Mouse (Mus musculus) mature B cell (primary cell): Measurements from ENCODE around the gene Trim37.

ENCODE experiments used
- in situ Hi-C: fragments of 300-500 bp; cut with MboI; formaldehyde crosslinking; loops from 2 replicates; pipeline ENCODE4 v1.14.3; 2019

The Trim37 gene

DNA sequence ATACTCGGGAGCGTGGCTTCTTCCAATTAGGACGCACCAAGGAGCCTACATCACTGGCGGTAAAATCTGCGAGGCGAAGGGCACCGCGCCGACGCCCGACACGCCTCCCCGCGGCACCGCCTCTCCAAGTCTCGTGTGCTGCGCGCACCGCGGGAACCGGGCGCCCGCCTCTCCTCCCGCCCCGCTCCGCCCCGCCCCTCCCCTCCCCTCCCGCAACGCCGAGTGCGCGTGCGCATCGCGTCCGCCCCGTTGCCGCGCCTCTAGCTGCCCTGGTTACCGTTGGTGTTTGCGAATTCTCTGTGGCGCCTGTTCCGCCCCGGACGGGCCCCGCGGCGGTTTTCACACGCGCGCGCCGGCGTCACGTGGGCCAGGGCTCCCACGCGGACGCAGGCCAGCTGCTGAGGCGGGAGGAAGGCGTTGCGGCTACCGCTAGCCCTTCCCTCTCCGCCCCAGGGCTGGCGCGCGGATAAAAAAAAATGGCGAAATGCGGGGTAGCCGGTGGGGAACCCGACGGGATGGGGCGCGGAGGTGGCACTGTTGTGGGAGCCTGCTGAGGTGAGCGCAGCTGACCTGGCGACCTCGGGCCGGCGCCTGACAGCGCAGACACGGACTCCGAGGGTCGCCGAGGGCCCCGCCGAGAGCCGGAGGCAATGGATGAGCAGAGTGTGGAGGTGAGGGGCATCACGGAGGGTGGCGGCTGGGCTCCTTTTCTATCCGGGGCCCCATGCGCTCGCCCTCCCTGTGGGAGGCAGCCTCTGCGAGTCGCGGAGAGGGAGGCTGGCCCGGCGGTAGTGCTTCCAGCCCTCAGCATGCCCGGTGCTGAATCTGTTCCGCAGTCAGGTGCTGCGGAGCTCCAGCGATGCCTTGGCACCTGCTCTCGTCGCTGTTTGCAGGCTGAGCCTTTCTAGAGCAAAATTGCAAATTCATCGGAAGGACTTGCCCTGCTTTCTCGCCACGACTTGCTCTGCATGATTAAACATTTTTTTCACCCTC is at the start of gene Trim37:
Gene Trim37 (plus strand): TSS at position 254 of the 993 bp plus-strand sequence.
- in situ Hi-C loops: no loop called here

DNA sequence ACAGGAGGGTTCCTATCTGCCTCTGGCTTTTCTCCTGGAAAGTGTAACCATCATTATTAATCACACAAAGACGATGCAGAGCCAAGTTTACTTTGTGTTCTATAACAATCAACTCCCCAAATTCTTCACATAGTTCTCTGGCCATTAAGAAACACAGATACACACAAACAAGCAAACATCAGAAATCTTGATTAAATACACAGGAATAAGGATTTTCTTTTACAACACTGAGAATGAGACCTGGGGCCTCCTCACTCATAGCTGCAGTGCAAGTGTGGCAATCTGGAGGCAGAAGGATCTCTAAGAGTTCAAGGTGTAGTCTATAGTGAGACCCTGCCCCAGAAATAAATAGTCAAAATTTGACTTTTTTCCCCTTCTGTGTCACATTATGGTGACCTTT is 43.2 kb upstream of the Trim37 start:
- in situ Hi-C loops: no loop called here

DNA sequence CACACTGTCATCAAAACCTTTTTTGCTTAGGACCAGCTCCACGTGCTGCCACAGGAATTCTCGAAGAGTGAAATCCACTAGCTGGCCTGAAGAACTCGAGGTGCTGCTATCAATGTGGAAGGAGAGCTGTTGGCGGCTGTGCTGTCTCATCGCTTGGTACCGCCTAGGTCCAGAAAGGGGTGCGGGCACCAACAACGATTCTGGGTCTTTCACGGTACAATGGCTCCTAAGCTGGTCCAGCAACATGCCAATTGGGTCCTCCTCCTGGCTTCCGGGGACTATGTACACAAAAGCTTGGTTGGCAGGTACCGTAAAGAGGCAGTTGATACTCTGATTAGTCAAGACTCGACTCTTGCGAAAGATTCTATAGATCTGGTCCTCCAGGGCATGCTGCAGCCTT is 41.4 kb upstream of the Trim37 start:
- in situ Hi-C loops: no loop called here

DNA sequence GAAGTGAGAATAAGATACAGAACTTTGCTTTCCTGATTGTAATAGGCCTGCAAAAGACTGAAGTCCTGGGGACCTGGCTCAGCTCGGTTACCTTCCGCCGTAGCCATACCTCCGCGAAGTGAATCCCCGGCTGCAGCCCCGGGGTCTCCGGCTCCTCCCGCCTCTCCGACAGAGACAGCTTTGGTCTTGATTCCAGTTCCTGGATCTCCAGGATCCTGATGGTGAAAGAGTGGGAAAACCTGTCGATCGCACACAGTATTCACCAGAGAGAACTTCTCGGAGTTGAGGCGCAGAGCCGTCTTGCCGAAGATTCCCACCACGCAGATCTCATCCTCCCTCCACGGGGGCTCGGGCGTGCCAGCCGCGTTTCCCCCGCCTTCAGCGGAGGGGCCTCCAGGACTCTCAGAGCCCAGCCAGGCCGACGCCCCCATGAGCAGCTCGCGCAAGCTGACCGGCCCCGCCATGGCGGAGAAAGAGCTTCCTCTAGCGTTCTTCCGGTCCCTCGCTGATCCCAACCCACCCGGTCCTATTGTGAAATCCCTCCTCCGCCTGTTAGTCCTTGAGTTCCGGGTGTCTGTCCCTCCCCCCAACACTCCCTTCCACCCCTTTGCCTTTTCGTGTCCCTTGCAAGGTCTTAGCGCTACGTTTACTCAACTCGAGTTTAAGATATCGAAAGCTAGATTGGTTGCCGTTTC is 40.4 kb upstream of the Trim37 start, which contains the start of gene Smg8:
Gene Smg8 (minus strand): TSS at position 485 of the 695 bp plus-strand sequence.
- in situ Hi-C loops: no loop called here

DNA sequence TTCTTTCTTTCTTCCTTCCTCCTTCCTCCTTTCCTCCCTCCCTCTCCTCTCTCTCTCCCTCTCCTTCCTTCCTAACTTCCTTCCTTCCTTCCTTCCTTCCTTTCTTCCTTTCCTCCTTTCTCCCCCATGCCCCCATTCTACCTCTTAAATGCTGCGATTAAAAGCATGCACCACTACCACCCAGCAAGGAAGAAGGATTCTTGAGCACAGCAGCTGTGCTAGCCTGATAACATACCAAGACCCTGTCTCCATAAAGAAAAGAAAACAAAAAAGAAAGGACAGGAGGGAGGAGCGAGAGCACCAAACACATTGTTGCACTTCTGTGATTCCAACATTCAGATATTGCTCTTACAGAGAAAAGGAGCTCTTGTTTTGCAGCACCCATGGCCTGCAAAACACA is 39.7 kb upstream of the Trim37 start:
- in situ Hi-C loops: no loop called here

DNA sequence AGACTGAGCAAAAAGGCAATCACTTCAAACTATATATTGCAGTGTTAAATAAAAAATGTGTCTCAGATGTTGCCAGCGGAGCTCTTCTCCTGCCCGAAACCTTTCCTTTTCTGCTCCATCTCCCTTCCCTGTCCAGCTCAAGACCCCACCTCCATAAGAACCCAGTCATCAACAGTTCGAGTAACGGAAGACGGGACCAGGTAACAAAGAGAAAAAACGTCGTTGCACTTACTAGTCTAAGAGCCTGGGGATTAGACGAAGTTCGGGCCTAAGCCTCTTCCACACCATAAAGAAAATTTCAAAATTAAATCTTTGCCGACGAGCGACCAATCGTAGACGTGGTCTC is 18.5 kb upstream of the Trim37 start, which contains the start of gene Prr11:
Gene Prr11 (minus strand): TSS at position 300 of the 346 bp plus-strand sequence.
- in situ Hi-C loops: no loop called here

DNA sequence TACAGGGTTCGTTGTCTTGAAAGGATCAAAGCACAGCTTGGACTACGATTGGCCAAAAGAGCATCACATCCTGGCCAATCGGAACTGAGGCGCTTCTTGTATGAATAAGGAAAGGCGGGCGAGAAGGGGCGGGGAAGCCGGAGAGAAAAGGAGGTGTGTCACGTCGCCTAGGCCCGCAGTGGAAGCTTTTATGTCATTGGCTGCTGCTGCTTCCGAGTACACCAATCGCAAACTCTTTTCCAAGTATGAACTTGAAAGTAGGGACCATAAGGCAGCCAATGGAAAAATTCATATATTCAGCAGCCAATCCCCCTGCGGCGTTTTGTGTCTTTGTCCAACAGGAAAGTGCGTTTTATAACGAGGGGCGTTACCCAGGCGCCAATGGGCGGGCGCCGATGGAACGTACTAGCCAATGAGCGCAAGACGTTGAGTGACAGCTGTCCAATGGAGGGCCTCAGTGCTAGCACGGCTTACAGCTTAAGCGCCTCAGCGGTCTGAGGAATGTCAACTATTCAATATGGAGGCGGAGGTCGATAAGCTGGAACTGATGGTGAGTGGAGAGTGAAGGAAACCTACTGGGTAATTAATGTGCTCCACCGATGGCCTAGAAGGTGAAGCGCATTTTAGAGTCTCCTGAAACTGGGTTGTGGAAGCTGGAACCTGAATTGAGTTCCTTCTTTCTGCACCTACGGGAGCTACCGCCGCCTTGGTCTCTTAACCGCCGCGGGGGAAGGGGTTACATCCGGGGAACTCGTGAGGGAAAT is 17.9 kb upstream of the Trim37 start, which contains the start of gene Ska2:
Gene Ska2 (plus strand): TSS at position 480 of the 764 bp plus-strand sequence.
- in situ Hi-C loops: no loop called here

DNA sequence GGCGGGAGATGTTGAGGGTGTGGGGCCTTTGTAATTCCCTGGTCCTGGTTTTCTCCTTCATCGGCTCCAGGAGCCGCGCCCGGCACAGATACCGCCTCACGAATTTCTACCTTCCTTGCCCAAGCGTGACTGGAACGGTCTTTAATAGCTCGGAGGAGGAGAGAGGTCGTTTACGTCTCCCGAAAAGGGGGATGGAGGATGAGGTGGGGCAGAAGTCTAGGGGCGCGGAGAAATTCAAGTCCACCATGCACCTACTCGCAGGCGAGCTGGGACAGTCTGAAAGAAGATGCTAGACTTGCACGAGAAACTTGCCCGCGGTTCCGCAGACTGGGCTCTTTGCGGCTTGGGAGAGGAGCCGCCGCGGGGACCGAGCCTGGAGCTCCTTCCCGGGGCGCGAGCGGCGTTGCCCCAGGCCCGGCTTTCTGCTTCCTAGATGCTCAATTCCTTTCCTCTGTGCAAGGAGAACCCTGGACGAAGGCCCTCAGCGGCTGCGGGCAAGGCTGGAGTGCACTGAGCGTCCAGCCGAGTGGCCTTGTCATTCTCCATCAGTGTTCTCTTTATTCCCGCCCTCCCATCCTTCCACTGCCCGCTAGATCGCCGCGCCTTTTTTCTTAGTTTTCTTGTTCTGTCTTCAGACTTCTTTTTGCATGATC is 17.2 kb upstream of the Trim37 start:
- in situ Hi-C loops: no loop called here

DNA sequence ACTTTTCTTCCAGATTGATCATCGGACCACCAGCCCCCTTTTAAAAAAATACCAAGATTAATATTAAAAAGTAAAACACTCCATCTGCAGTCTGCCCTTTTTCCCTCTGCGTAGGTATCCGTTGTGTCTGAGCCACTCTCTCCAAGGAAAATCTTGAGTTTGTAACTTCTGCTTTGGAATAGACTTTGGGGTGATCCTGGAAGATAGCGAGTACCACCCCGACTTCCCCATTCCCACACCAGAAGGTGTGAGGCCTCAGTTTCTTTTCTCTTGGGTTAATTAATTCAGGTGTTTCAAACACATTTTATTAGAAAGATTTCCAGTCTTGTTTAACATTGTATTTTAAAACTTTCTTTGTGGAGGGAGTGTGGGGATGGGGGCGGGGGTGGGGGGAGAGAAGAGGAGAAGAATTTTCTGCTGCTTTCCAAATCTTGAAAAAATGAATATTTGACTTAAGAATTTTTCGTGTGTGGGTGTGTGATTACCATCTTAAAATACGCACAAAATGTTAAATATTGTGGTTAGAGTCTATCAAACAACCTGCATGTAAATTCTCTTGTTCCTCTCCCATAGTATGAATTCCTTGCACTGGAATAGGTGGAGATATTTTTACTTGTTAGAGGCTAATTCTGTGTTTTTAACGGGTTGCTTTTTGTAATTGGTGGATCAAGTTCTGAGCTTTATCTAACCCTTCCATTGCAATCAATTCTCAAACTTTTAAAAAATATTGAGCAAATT is 16.5 kb upstream of the Trim37 start:
- in situ Hi-C loops: no loop called here

DNA sequence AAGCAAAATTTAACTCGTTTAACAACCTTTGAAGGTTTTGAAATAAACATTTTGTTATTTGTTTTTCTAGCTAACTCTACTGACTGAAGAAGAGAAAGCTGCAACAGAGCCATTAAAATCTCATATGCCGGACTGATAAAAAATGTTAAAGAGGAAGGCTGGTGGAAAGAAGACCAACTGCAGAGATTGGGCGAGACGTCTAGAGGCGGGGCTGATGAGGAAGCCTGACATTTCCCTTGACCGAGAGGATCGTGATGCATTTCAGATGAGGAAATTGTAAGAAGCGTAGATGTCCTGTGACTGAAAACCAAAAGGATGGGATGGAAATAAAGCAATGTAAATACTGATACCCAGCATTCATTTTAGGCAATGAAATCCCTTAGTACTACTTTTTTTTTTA is 5.0 kb upstream of the Trim37 start:
- in situ Hi-C loops: no loop called here

DNA sequence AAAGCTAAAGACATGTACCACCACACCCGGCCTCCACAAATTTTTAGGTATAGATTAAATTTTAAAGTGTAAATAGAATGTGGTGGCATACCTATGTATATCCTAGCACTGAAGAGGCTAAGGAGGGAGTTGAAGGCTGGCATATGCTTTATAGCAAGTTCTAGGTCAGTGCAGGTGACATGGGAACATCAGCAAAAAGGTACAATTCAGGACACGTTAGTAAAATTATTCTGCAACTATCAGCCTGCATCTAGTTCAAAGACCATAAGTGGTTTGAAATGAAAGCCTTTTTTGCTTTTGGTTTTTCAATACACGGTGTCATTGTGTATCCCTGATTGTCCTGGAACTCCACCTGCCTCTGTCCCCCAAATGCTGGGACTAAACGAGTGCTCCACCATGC is 1.3 kb upstream of the Trim37 start:
- in situ Hi-C loops: no loop called here

DNA sequence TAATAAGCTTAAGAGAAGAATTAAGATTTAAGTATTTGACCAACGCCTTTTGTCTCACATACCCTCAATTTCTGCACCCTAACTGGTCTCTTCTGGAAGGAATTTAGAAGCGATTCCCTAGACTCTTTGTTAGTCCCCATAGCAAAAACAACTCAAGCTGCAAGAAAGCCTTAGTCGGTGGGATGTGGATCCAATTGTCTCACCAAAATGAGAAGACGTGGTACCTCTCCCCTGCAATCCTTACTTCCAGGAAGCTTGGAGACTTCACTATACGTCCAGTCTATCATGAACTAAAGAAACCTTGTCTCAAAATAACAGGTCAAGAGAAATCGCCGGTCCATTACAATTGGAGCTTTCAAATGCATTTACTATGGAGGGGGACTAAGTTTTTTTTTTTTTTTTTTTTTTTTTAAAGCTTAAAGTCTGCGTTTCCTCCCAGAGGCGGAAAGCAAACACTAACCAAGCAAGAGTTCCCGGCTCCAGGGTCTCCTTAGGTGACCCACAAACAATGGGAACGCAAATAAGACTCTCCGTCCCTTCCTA is 525 bp upstream of the Trim37 start:
- in situ Hi-C loops: no loop called here

DNA sequence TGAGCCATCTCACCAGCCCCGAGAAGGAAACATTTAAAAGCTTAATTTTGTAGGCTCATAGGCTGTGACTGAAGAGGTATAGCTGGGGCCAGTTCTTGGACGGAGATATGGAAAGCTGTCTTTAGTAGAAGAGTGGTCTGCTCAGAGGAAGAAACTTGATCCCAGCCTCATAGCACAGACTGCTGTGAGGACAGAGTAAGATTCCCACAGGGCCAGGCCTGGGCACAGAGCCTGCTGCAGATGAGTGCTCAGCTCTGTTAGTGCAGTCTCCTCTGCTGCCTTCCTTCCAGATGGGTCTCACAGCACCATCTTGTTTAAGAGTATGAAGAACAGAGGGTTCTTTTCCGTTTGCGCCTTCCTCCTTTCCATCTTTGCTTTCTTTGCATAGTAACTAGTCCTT is 9.4 kb downstream of the Trim37 start:
- in situ Hi-C loops: no loop called here

DNA sequence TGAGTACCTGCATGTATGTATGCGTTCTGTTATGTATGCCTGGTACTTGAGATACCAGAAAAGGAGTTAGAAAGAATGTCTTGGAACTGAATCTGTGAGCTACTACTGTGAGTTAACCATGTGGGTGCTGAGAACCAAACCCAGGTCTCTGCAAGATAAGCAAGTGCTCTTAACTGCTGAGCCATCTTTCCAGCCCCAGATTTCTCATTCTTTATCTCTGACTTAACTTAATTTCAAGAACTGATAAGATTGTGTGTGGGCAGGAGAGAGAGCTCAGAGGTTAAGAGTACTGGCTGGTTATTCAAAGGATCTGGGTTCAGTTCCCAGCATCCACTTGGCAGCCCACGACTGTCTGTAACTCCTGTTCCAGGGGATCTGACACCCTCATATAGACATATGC is 31.1 kb downstream of the Trim37 start:
- in situ Hi-C loops: no loop called here

DNA sequence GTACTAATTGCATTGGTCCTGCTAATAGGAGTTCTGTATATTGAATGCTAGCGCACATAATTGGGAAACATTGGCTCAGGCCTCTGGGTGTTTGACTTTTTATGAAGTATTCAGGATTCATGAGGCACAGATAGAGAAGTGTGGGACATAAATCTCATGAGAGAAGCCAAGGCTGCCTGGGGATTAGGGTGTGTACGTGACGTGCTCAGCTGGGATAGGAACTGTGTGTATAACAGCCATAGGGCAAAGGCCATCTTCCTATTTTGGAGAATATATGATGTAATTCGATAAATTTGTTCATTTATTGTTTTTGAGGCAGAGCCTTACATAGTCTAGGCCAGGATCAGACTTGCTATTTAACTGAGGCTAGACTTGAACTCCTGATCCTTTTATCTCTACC is 35.8 kb downstream of the Trim37 start:
- in situ Hi-C loops: no loop called here

DNA sequence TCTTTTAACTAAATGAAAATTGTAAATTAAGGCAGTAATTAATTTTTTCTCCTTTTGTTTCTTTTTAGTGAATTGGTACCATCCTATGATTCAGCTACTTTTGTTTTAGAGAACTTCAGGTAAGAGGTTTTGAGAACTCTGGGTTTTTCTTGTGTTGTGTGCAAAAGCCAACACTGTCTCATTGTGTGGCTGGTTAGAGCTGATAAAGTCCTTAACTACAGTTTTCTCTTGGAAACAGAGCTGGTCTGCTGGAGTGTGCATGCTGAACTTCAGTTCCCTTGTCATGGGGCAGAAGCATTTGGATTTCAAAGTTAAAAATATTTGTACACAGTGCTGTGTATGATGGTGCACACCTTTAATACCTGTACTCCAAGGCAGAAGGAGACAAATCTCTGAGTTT is 36.9 kb downstream of the Trim37 start:
- in situ Hi-C loops: no loop called here

DNA sequence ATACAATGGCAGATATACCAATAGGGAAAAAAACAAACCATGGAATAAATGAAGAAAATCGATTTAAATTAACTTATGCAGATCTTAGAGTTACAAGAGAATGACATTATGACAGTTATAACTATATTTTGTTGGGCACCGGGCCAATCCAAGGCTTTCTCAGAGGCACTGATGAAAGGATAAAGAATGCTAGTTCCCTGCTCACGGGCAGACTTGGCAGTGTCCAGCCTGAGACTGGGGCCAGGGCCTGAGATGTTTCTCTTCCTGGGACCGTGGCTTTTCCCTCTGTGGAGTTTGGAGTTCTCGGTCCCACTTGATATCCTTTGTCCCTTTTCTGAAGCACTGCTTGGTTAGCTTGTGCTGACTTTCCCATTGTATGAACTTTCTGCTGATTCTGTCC is 46.7 kb downstream of the Trim37 start:
- in situ Hi-C loops: no loop called here

DNA sequence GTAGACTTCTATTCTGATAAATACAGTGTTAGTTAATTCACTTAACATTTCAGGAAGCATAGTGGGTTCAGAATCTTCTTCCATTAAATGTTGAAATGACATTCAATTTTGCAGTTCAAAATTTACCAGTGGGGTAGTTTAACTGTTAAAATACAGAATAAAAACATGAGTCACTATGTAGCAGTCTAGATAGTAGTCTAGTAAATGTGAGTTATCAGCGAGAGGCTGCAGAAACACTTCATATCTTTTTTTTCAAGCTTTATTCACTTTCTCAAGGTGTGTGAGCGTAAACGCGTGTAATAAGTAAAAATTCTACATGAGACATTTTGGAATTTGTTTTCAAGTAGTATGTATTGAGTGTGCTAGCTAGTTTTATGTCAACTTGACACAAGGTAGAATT is 48.2 kb downstream of the Trim37 start:
- in situ Hi-C loops: no loop called here

DNA sequence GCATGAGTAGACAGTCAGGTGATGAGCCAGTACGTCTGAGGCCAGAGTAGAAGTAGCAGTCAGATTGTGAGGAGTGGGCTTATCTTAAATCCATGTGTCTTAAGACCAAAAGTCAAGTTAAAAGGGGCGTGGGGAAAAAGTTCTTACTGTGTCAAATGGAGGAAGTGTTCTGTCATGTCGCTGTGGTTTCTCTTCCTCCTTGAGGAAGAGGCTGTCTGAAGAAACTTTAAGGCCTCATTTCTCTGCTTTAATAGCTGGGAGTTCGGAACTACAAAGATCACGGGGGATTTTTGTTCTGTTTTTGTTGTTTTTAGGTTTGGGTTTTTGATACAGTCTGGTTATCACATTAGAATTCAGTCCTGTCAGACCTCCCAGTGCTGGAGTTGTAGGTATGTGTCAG is 85.4 kb downstream of the Trim37 start:
- in situ Hi-C loops: loop anchor here (10.0 to 25.0 kb wide), 2 partner anchors 175 to 302 kb away; no protein-coding TSS in a partner anchor

DNA sequence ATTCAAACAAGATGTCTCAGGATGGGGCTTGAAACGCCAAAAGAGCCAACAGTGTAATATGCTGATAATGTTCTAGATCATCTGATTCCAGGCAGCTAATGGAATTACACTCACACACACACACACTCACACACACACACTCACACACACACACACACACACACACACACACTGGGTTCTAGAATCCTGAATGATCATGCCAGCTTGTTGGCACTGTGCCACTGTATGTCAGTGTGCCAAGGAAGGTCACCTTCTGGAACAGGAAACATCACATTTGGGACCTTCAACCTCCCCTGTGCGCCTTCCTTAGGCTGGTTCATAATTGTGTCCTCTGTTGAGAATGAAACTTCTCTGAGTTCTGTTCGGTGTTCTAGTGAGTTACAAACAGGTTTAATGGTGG is 95.8 kb downstream of the Trim37 start:
- in situ Hi-C loops: loop anchor here (25.0 kb wide), 1 partner anchor 165 kb away; no protein-coding TSS in a partner anchor
